Comparison of ENCODE assay signal across 20 mouse cellular contexts in the genomic region with DNA sequence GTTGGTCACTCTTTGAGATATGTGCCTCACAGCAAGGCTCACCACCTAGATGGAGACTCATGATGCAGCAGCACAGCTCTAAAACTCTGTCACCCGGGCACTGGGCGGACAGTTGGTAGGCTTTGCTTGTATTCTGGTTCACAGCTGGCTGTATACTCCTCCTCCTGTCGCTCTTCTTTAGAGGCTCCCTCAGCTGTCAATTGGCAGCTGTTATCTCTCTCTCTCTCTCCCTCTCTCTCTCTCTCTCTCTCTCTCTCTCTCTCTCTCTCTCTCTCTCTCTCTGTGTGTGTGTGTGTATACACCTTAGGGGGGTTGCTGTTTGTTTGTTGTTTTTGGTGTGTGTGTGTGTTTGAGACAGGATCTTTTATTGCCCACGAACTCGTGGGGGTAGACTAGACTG.
"Had no signal": no experiment of that assay in that cellular context is flagged by ENCODE, and none has a peak within 500 bp of the region (broad histone marks: within the 10 kb centered on the region; RNA-seq: fewer than 3 reads in every experiment).

No protein-coding gene starts in this region.

- H3K4me3 ChIP-seq: left cerebral cortex, adult 2 months; lung, embryonic 15.5 days; neural tube, embryonic 12.5 days; neural tube, embryonic 15.5 days had no signal

- ATAC-seq: intestine, postnatal 0 days; liver, postnatal 0 days had no signal

- DNase-seq: kidney, adult 2 months; kidney, postnatal 10 days; kidney, postnatal 36 days; layer of hippocampus, postnatal 36 days; liver, postnatal 0 days; lung, postnatal 10 days; lung, postnatal 4 days; midbrain, embryonic 14.5 days; right cerebral cortex, adult 18-20 months; right cerebral cortex, postnatal 14 days; right cerebral cortex, postnatal 4 days; thymus, postnatal 25 days had no signal

- H3K27ac ChIP-seq: left cerebral cortex, adult 2 months; liver, embryonic 14.5 days; lung, embryonic 15.5 days; neural tube, embryonic 12.5 days; neural tube, embryonic 15.5 days; stomach, postnatal 0 days had no signal

- H3K9me3 ChIP-seq: lung, embryonic 15.5 days; neural tube, embryonic 12.5 days; neural tube, embryonic 15.5 days had no signal

- H3K36me3 ChIP-seq: lung, embryonic 15.5 days; neural tube, embryonic 12.5 days; neural tube, embryonic 15.5 days had no signal

- H3K4me2 ChIP-seq: lung, embryonic 15.5 days; midbrain, embryonic 11.5 days; neural tube, embryonic 12.5 days; neural tube, embryonic 15.5 days had no signal

- H3K27me3 ChIP-seq: lung, embryonic 15.5 days; neural tube, embryonic 12.5 days; neural tube, embryonic 15.5 days had no signal

- H3K9ac ChIP-seq: liver, embryonic 14.5 days; liver, postnatal 0 days; lung, embryonic 15.5 days; neural tube, embryonic 12.5 days; neural tube, embryonic 15.5 days had no signal
